Mouse (Mus musculus): ENCODE data around the gene Gm12185.
"Not testable (repeated sequence)": the region's sequence is repeated elsewhere in the genome, so short reads cannot be mapped to it uniquely, and the experiment has no call there.

DNA sequence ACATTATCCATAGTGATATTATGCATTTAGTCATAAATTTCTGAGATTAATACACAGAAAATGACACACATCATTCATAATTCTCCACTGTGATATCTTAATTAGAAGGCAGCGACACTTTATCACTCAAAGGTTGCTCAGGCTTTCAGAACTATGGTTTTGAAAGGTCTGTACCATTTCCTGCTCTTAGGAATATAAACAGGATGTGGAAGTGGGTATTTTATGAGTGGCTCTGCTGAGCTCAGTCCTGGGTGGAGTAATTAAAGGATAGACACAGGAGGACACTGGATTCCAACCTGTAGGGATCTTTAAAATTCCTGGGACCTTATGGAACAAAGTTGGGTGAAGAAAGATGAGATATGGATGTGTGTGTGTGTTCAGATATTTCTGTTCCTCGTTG lies 14.3 kb upstream of the Gm12185 start:
- TF ChIP-seq CTCF (IDR thresholded peaks at IDR 0.05; ENCODE audit: control insufficient read depth, insufficient read depth, insufficient replicate concordance, low read depth, low read length); POLR2A (IDR thresholded peaks at IDR 0.05; ENCODE audit: control insufficient read depth, low read depth, low read length): not testable (repeated sequence)

All from testis, adult 2 months (tissue).